Mouse (Mus musculus) frontal cortex, postnatal 10 days (tissue): ENCODE measurements around the gene Cers2.
"Not testable (repeated sequence)": the region's sequence is repeated elsewhere in the genome, so short reads cannot be mapped to it uniquely, and the experiment has no call there.

ENCODE experiments used
- DNase-seq, 2 experiments: peaks; one replicate each; pipeline ENCODE4 v3.0.0; 2022; ENCODE audit warnings: low spot score in 2 of 2, mixed read lengths in 1 of 2

The Cers2 gene

GRCm38 (mm10) chr3:95318548-95318947 is 4.0 kb downstream of the Cers2 start:
- DNase-seq = no peak

DNA sequence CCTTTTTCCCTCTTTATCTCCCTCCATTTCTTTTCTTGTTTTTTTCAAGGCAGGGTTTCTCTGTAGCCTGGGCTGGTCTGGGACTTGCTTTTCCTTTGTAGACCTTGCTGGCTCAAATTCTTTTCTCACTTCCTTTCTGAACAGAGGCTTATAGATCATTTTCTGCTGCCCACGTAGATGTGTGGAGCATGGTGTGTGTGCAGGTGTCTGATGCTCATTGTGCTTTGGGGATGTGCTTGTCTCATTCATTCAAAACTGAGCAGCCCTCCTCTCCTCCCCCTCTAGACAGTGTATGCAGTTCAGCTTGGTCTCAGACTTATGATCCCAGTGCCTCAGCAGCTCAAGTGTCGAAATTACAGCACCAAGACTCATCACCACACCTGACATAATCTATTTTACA is 4.5 kb downstream of the Cers2 start:
- no peak for DNase-seq

DNA sequence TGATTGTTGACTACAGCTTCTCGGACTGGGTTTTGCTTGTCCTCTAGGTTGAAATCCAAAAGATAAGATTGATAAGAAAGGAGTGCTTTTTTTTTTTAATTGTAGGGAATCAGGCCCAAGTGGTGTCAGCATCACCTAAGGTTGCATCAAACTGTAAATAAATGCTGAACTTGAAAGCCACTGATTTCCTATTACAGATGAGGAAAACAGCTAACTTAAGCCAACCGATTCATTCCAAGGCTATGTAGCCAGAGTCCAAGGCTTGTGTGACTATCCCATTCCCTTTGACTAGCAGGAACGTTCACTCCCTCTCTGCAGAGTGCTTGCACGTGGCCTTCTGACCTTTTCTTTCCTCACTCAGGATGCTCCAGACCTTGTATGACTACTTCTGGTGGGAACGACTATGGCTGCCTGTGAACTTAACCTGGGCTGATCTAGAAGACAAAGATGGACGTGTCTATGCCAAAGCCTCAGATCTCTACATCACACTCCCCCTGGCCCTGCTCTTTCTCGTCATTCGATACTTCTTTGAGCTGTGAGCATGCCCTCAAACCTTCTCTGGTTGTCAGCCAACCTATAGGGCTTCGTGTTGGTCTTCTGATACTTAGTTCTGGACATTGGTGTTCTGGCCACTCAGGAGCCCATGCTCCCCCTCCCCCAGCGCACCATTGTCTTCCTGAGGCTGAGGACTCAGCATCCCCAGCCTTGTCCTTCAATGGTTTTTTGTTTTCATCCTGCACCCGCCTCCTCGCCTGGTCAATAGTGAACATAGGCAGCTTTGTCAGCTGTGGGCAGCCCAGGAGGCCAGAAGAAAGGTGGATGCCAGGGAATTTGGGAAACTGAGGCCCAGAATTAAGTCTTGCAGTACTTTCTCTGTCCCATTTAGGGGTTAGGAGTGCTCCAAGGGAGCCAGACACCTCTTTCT is 5.4 kb downstream of the Cers2 start:
- no peak for DNase-seq

DNA sequence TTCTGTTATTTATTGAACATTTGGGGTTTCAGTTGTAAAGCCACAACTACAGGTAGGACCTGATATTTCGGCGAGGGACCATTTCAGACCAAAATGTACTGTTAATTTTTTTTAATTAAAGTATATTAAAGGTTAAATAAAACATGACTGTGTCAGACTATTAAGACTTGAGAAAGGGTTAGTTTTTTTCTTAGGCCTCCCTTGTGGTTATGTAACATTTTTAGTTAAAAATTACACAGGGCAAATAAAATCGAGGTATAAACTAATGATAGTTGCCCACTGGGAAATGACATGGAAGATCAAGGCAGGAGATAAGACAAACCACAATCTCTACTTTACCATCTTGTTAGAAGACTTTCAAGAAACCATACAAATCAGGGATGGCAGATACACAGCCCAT is 8.8 kb downstream of the Cers2 start:
- no peak for DNase-seq

- no peak for DNase-seq
These were observed 10.0 kb downstream of the Cers2 start for GRCm38 (mm10) chr3:95324454-95325144.

DNA sequence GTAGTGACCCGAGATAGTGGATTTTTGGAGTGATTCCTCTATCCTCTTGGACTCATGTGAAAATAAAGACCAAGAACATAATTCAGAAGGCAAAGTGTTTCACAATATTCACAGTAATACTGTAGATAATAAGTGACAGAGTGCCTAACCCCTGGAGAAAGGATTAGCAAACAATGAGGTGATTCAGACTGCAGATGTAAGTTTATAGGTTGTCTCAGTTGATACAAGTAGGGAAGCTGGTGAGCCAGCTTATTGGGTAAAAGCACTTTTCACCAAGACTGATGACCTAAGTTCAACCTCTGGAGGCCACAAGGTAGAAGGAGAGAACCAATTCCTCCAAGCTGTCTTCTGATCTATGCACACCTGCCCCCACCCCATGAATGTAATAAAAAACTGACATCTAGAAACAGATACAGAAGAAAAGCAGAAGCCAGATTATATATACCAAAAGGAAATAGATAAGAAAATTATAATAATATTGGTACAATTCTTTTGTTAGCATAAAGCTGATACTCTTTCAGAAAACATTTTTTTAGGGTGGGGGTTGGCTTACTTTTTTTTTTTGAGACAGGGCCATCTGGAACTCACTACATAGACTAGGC is 14.3 kb downstream of the Cers2 start:
- no peak for DNase-seq

DNA sequence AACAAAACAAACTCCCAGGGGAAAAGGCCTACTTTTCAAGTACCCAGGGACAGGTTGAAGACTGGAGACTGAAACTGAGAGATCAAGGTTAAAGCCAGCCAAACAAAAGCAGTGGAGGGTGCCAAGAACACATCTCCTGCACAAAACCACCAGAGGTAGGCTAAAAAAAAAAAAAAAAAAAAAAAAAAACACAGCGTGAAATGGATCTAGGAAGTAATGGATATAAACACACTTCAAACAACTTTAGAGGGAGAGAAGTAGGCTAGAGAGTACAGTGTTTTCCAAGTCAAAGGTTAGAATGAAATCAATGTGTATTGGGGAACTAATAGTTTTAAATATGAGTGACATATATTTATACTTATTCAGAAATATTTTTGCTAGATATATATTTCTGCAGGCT is 16.9 kb downstream of the Cers2 start:
- no peak for DNase-seq

GRCm38 (mm10) chr3:95337345-95337744 is 22.8 kb downstream of the Cers2 start:
- DNase-seq = no peak

GRCm38 (mm10) chr3:95338251-95338650 is 23.7 kb downstream of the Cers2 start:
- no peak for DNase-seq

DNA sequence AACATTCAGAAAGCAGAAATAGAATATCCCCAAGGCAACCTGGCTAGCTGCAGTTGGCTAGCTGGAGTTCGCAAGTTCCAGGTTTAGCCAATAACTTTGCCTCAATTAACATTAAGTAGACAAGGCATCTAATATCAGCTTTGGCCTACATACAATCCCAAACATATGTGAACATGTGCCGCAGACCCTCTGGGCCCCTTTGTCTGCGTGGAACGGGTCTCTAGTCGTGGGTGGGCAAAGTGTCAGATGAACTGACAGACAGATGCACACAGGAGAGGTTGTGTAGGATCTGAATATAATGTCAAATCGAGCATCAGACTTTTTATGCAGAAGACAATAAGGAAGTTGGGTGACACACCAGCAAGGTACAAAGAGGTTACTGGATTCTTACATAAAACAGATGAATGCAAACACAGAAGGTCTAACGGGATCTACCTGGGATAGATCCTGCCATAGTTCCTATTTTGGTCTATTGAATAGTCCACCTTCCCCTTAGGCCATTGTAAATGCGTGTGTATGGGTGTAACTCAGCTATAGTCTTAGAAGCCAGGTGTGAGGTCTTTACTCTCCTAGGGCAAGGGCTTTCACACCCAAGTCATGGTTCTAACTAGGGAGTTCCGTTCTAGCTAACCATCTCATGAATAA is 28.9 kb downstream of the Cers2 start:
- not testable (repeated sequence) for DNase-seq

- no peak for DNase-seq
These were observed 31.9 kb downstream of the Cers2 start for GRCm38 (mm10) chr3:95346454-95346853.

DNA sequence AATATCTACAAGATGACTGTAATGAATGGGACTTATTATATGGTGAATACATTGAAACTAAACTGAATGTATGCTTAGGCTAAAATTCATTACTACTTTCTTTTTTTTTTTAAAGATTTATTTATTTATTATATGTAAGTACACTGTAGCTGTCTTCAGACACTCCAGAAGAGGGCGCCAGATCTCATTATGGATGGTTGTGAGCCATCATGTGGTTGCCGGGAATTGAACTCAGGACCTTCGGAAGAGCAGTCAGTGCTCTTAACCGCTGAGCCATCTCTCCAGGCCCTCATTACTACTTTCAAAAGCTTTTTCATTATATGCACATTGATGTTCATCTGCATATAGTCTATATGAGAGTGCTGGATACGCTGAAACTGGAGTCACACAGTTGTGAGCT is 33.8 kb downstream of the Cers2 start:
- DNase-seq = not testable (repeated sequence)

DNA sequence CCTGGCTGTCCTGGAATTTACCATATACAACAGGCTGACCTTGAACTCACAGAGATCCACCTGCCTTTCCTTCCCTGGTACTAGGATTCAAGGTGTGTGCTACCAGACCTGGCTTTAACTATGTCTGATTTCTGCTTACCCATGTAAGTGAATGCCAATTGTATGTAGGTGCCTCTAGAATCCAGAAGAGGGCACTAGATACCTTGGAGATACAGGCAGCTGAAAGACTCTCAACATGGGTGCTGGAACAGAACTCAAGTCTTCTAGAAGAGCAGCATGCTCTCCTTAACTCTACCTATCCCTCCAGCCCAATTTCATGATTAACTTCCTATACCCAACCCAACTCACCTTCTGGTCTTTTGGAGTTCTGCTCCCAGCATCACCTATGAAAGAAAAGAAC is 34.9 kb downstream of the Cers2 start:
- no peak for DNase-seq

- DNase-seq = not testable (repeated sequence)
These were observed 41.4 kb downstream of the Cers2 start for GRCm38 (mm10) chr3:95355911-95356544.

DNA sequence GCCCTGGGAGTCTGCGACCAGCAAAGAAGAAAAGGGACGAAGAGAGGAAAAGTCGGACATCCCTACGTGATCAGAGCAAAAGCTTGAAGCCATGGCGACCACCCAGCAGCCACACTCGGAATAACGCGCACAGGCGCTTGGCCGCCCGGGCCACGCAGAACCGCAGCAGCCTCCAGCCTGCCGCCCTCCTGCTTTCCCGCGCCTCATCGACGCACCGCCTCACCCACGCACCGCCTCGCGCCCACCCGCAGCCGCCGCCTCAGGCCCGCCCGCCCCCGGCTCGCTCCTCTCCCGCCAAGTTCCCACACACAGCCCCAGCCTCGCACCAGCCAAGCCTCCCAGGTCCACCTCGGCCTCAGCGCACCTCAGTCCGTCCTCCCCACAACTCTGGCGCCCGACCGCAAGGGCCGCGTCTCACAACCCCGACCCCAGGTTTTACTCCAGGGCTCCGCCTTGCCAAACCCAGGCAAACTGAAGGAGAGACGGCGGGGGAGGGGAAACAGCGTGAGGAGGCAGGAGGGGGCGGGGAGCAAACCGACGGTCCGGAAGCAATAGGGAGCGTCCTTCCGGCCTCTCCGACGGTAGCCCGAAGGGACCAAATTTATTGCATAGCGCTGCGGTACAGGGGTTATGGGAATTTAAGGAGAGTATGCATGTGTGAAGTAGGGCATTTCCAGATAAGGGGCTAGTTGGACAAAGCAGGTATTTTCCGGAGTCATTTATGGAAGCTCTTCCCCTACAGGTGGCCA is 42.3 kb downstream of the Cers2 start, which contains the start of gene Setdb1:
Gene Setdb1 (minus strand): TSS at position 502 of the 749 bp plus-strand sequence.
- DNase-seq = peak; percentile 88 to 93

GRCm38 (mm10) chr3:95357746-95358145 is 43.2 kb downstream of the Cers2 start:
- no peak for DNase-seq

DNA sequence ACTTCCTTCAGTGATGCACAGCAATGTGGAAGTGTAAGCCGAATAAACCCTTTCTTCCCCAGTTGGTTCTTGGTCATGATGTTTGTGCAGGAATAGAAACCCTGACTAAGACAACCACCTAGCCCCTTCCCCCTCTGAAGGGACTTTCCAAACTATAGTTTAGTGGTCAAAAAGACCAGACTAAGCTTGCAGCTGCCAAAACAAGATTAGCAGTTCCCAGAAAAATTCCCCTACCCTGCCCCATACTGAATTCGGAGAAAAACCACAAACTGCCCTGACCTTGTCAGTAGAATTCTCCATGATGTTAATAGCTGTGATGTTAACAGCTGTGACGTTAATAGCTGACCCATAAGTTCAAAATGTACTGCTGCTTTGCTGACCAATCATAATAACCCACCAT is 45.7 kb downstream of the Cers2 start:
- DNase-seq = not testable (repeated sequence)

- DNase-seq = no peak
These were observed 55.5 kb downstream of the Cers2 start for GRCm38 (mm10) chr3:95370101-95370500.
